Mouse (Mus musculus) limb, embryonic 13.5 days (tissue): Measurements from ENCODE around the gene Synpo2l. TPM values are rescaled to one million over a fixed set of nuclear protein-coding genes. Genes with fewer than 3 reads are reported as not detected.
"Not testable (repeated sequence)": the region's sequence is repeated elsewhere in the genome, so short reads cannot be mapped to it uniquely, and the experiment has no call there.

Source experiments
- ATAC-seq: fragments of 200-750 bp; cut with Nextera tagmentation; 2 replicates; pipeline ENCODE4 v1.8.0; 2017; ENCODE audit warnings: low read depth, moderate number of reproducible peaks, moderate TSS enrichment; ENCODE audit not compliant: low FRiP score
- H3K27ac ChIP-seq: fragments of 300-500 bp; sonication (generic); 2 replicates; pipeline ENCODE4 v1.5.1; 2015; ENCODE audit warnings: inconsistent platforms, mild to moderate bottlenecking, moderate library complexity
- H3K27me3 ChIP-seq: fragments of 300-500 bp; sonication (generic); 2 replicates; pipeline ENCODE4 v1.6.1; 2015; ENCODE audit warnings: mild to moderate bottlenecking, inconsistent platforms
- H3K36me3 ChIP-seq: fragments of 300-500 bp; sonication (generic); 2 replicates; pipeline ENCODE4 v1.6.1; 2015; ENCODE audit warnings: inconsistent platforms, mild to moderate bottlenecking, moderate library complexity
- H3K4me1 ChIP-seq: fragments of 300-500 bp; sonication (generic); 2 replicates; pipeline ENCODE4 v1.6.1; 2015; ENCODE audit warnings: inconsistent platforms
- H3K4me2 ChIP-seq: fragments of 300-500 bp; sonication (generic); replicated peaks from 2 replicates; pipeline ENCODE4 v1.6.1; 2015; ENCODE audit warnings: inconsistent platforms, mild to moderate bottlenecking, moderate library complexity
- H3K4me3 ChIP-seq: fragments of 300-500 bp; sonication (generic); 2 replicates; pipeline ENCODE4 v1.5.1; 2015; ENCODE audit warnings: moderate library complexity, mild to moderate bottlenecking, inconsistent platforms
- H3K9ac ChIP-seq: fragments of 300-500 bp; sonication (generic); 2 replicates; pipeline ENCODE4 v1.6.1; 2015; ENCODE audit warnings: mild to moderate bottlenecking, inconsistent platforms
- H3K9me3 ChIP-seq: fragments of 300-500 bp; sonication (generic); 2 replicates; pipeline ENCODE4 v1.6.1; 2016; ENCODE audit warnings: inconsistent platforms
- WGBS: fragments of 180-500 bp; shearing (Covaris S2); methylation state at CpG from one replicate; pipeline ENCODE4 v1.1.7; 2015; 5-methylcytosine and 5-hydroxymethylcytosine counted together
- polyA plus RNA-seq: library from polyadenylated mRNA; unstranded; fragments of >200 nt; fragmentation: Nextera tagmentation; extraction: Ambion mirVana; gene quantifications from 2 replicates; pipeline ENCODE4 v1.2.1, GENCODE M21; 2015

The Synpo2l gene
- polyA plus RNA-seq, 1 experiment from 2014 or later: 20.8 TPM

- not testable (repeated sequence) for H3K4me1 ChIP-seq, H3K9me3 ChIP-seq, H3K27me3 ChIP-seq, H3K36me3 ChIP-seq, H3K4me3 ChIP-seq, ATAC-seq, H3K27ac ChIP-seq, H3K4me2 ChIP-seq, H3K9ac ChIP-seq
- WGBS: 98% methylated on average over 3 of the region's 3 CpGs
Measured at GRCm38 (mm10) chr14:20636968-20637367, 31.2 kb downstream of the Synpo2l start.

GRCm38 (mm10) chr14:20635546-20635945, 32.6 kb downstream of the Synpo2l start:
- no peak for ATAC-seq
- Histone ChIP-seq H3K4me2 (no peak overlapping the region), H3K27me3 (no peaks in the 10 kb centered on the region), H3K27ac (no peak overlapping the region), H3K9ac (no peak overlapping the region), H3K36me3 (no peaks in the 10 kb centered on the region), H3K4me3 (no peak overlapping the region), H3K9me3 (no peaks in the 10 kb centered on the region), H3K4me1 (peaks cover 3% of the 10 kb centered on the region; the same call in 1 of the 2 replicates)
- 89% methylated on average over 2 of the region's 2 CpGs for WGBS

- no peak for ATAC-seq
Measured at GRCm38 (mm10) chr14:20631253-20631652, 36.9 kb downstream of the Synpo2l start.

GRCm38 (mm10) chr14:20626971-20627370, 41.2 kb downstream of the Synpo2l start:
- H3K36me3 ChIP-seq: 0 out of 2 replicates have a peak, but pooled peaks cover 4% of the 10 kb centered on the region
- no peaks in the 10 kb centered on the region for H3K9me3 ChIP-seq
- H3K9ac ChIP-seq: no peak overlapping the region
- ATAC-seq: no peak
- no peaks in the 10 kb centered on the region for H3K27me3 ChIP-seq
- no peak overlapping the region for H3K27ac ChIP-seq
- 65% methylated on average over 3 of the region's 3 CpGs for WGBS
- peaks cover 10% of the 10 kb centered on the region; the same call in 1 of the 2 replicates for H3K4me1 ChIP-seq
- H3K4me3 ChIP-seq: no peak overlapping the region
- H3K4me2 ChIP-seq: no peak overlapping the region

More at GRCm38 (mm10) chr14:20631253-20631652, 36.9 kb downstream of the Synpo2l start:
- Histone ChIP-seq H3K4me1 (peaks cover 4% of the 10 kb centered on the region; the same call in 1 of the 2 replicates), H3K4me3 (no peak overlapping the region), H3K9ac (no peak overlapping the region), H3K27ac (peak overlapping the region; percentile 33; the same call in 1 of the 2 replicates), H3K36me3 (0 out of 2 replicates have a peak, but pooled peaks cover 4% of the 10 kb centered on the region), H3K27me3 (no peaks in the 10 kb centered on the region), H3K9me3 (no peaks in the 10 kb centered on the region), H3K4me2 (no peak overlapping the region)
- WGBS: 33% methylated on average over 4 of the region's 4 CpGs

- Histone ChIP-seq H3K36me3 (0 out of 2 replicates have a peak, but pooled peaks cover 4% of the 10 kb centered on the region), H3K4me3 (no peak overlapping the region), H3K27me3 (no peaks in the 10 kb centered on the region), H3K9me3 (no peaks in the 10 kb centered on the region), H3K4me1 (peaks cover 11% of the 10 kb centered on the region; the same call in 1 of the 2 replicates), H3K4me2 (no peak overlapping the region), H3K9ac (no peak overlapping the region), H3K27ac (no peak overlapping the region)
- WGBS: 60% methylated on average over 2 of the region's 2 CpGs
- no peak for ATAC-seq
Measured at GRCm38 (mm10) chr14:20626447-20626846, 41.7 kb downstream of the Synpo2l start.

GRCm38 (mm10) chr14:20622907-20623306, 45.2 kb downstream of the Synpo2l start:
- H3K4me3 ChIP-seq: no peak overlapping the region
- H3K9ac ChIP-seq: no peak overlapping the region
- H3K4me2 ChIP-seq: no peak overlapping the region
- peaks cover 20% of the 10 kb centered on the region for H3K4me1 ChIP-seq
- no peak for ATAC-seq
- peaks cover 5% of the 10 kb centered on the region; the same call in 1 of the 2 replicates for H3K36me3 ChIP-seq
- H3K27ac ChIP-seq: no peak overlapping the region
- WGBS: 93% methylated on average over 3 of the region's 3 CpGs
- no peaks in the 10 kb centered on the region for H3K27me3 ChIP-seq
- no peaks in the 10 kb centered on the region for H3K9me3 ChIP-seq

- ATAC-seq: no peak
- H3K9me3 ChIP-seq: no peaks in the 10 kb centered on the region
Measured at GRCm38 (mm10) chr14:20622412-20622811, 45.7 kb downstream of the Synpo2l start.

GRCm38 (mm10) chr14:20621903-20622302, 46.3 kb downstream of the Synpo2l start:
- no peak overlapping the region for H3K9ac ChIP-seq
- no peak overlapping the region for H3K4me2 ChIP-seq
- ATAC-seq: no peak
- no peak overlapping the region for H3K27ac ChIP-seq
- H3K27me3 ChIP-seq: no peaks in the 10 kb centered on the region
- peaks cover 20% of the 10 kb centered on the region for H3K4me1 ChIP-seq
- peaks cover 5% of the 10 kb centered on the region; the same call in 1 of the 2 replicates for H3K36me3 ChIP-seq
- H3K9me3 ChIP-seq: no peaks in the 10 kb centered on the region
- H3K4me3 ChIP-seq: no peak overlapping the region
- 69% methylated on average over 2 of the region's 2 CpGs for WGBS

More at GRCm38 (mm10) chr14:20622412-20622811, 45.7 kb downstream of the Synpo2l start:
- no peak overlapping the region for H3K4me2 ChIP-seq
- peaks cover 5% of the 10 kb centered on the region; the same call in 1 of the 2 replicates for H3K36me3 ChIP-seq
- no peak overlapping the region for H3K9ac ChIP-seq
- H3K27me3 ChIP-seq: no peaks in the 10 kb centered on the region
- no peak overlapping the region for H3K4me3 ChIP-seq
- whole genome bisulfite sequencing: 77% methylated on average over 2 of the region's 2 CpGs
- H3K27ac ChIP-seq: no peak overlapping the region
- peaks cover 20% of the 10 kb centered on the region for H3K4me1 ChIP-seq

- Histone ChIP-seq H3K27me3 (no peaks in the 10 kb centered on the region), H3K4me2 (no peak overlapping the region), H3K9ac (no peak overlapping the region), H3K36me3 (peaks cover 5% of the 10 kb centered on the region; the same call in 1 of the 2 replicates), H3K4me3 (no peak overlapping the region), H3K9me3 (no peaks in the 10 kb centered on the region), H3K27ac (no peak overlapping the region; the same call in 1 of the 2 replicates), H3K4me1 (peaks cover 19% of the 10 kb centered on the region; the same call in 1 of the 2 replicates)
- ATAC-seq: no peak
Measured at GRCm38 (mm10) chr14:20619131-20619530, 49.0 kb downstream of the Synpo2l start.

GRCm38 (mm10) chr14:20618211-20618610, 49.9 kb downstream of the Synpo2l start:
- H3K27ac ChIP-seq: no peak overlapping the region; the same call in 1 of the 2 replicates
- peaks cover 5% of the 10 kb centered on the region; the same call in 1 of the 2 replicates for H3K36me3 ChIP-seq
- no peak overlapping the region for H3K9ac ChIP-seq
- no peaks in the 10 kb centered on the region for H3K9me3 ChIP-seq
- H3K27me3 ChIP-seq: no peaks in the 10 kb centered on the region
- no peak overlapping the region for H3K4me3 ChIP-seq
- H3K4me1 ChIP-seq: peaks cover 19% of the 10 kb centered on the region; the same call in 1 of the 2 replicates
- ATAC-seq: no peak
- 78% methylated on average over 5 of the region's 5 CpGs for WGBS
- no peak overlapping the region for H3K4me2 ChIP-seq

- H3K27ac ChIP-seq: no peak overlapping the region
- H3K4me3 ChIP-seq: no peak overlapping the region
- H3K9me3 ChIP-seq: no peaks in the 10 kb centered on the region
- ATAC-seq: no peak
- H3K4me2 ChIP-seq: no peak overlapping the region
- H3K27me3 ChIP-seq: no peaks in the 10 kb centered on the region
- peaks cover 5% of the 10 kb centered on the region; the same call in 1 of the 2 replicates for H3K36me3 ChIP-seq
- no peak overlapping the region for H3K9ac ChIP-seq
- WGBS: 45% methylated on average over 2 of the region's 2 CpGs
- peaks cover 12% of the 10 kb centered on the region; the same call in 1 of the 2 replicates for H3K4me1 ChIP-seq
Measured at GRCm38 (mm10) chr14:20616421-20616820, 51.7 kb downstream of the Synpo2l start.

GRCm38 (mm10) chr14:20615075-20615474, 53.1 kb downstream of the Synpo2l start:
- Histone ChIP-seq H3K4me2 (no peak overlapping the region), H3K27me3 (no peaks in the 10 kb centered on the region), H3K4me1 (peaks cover 12% of the 10 kb centered on the region; the same call in 1 of the 2 replicates), H3K36me3 (peaks cover 1% of the 10 kb centered on the region; the same call in 1 of the 2 replicates), H3K4me3 (no peak overlapping the region), H3K9me3 (no peaks in the 10 kb centered on the region), H3K27ac (no peak overlapping the region), H3K9ac (no peak overlapping the region)
- no peak for ATAC-seq
- 100% methylated on average over 2 of the region's 2 CpGs for WGBS

- Histone ChIP-seq H3K27me3 (no peaks in the 10 kb centered on the region), H3K36me3 (no peaks in the 10 kb centered on the region), H3K4me1 (0 out of 2 replicates have a peak, but pooled peaks cover 3% of the 10 kb centered on the region), H3K9ac (no peak overlapping the region), H3K27ac (no peak overlapping the region), H3K4me3 (no peak overlapping the region), H3K4me2 (no peak overlapping the region), H3K9me3 (no peaks in the 10 kb centered on the region)
- WGBS: 90% methylated on average over 1 of the region's 1 CpGs
- no peak for ATAC-seq
Measured at GRCm38 (mm10) chr14:20612820-20613219, 55.3 kb downstream of the Synpo2l start.
